Mouse (Mus musculus) thymus, postnatal 10 days (tissue): ENCODE measurements around the gene Utf1.

Experiments used
- DNase-seq, 2 experiments: peaks; one replicate each; pipeline ENCODE4 v3.0.0; 2021; ENCODE audit warnings: low spot score in 2 of 2

Gene Utf1

DNA sequence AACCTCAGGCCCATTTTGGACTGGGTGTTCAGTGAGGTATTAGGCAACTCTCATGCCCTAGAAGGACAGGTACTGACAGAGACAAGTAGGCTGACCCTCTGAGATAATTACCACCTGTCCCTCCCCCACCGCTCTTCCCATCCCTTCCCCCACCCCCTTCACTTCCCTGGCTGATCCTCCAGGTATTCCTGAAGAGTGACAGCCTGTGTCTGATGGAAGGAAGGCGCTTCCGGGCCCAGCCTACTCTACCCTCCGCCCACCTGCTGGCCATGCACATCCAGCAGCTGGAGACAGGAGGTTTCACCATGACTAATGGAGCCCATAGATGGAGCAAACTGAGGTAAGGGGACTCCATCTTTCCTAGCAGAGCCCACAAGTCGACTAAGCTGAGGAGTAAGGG lies 5.8 kb upstream of the Utf1 start:
- DNase-seq: no peak

DNA sequence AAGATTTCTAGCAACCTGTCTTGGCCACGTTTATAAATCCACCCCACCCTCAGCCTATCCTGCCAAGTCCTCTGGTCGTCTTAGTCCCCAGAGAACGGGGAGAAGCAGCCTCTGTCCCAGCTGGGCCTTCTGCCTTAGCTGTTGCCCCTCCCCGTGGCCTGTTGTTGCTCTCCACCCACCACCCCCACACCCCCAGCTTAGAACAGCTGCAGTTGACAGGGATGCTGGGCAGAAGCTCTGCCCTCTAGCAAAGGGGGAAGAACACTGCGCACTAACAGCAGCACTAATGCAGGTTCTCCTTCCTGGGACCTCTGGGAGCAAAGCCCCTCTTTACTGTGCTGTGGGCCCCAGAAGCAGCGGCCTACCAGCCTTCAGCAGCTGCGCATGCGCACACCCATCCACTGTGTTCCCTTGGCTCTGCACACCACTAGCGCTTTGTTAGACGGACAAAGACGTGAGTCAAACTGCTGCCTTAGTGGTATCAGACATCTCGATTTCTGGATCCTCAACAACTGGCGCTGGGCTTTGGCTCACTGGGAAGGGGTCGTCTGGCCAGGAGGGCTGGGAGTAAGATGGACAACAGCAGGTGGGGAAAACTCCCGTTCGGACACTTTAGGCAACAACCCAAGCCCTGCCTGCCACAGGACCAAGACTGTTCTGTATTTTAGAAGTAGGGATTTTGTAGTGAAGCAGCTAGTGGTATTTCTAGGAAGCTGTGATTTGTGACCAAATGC lies 2.9 kb upstream of the Utf1 start:
- DNase-seq: no peak

DNA sequence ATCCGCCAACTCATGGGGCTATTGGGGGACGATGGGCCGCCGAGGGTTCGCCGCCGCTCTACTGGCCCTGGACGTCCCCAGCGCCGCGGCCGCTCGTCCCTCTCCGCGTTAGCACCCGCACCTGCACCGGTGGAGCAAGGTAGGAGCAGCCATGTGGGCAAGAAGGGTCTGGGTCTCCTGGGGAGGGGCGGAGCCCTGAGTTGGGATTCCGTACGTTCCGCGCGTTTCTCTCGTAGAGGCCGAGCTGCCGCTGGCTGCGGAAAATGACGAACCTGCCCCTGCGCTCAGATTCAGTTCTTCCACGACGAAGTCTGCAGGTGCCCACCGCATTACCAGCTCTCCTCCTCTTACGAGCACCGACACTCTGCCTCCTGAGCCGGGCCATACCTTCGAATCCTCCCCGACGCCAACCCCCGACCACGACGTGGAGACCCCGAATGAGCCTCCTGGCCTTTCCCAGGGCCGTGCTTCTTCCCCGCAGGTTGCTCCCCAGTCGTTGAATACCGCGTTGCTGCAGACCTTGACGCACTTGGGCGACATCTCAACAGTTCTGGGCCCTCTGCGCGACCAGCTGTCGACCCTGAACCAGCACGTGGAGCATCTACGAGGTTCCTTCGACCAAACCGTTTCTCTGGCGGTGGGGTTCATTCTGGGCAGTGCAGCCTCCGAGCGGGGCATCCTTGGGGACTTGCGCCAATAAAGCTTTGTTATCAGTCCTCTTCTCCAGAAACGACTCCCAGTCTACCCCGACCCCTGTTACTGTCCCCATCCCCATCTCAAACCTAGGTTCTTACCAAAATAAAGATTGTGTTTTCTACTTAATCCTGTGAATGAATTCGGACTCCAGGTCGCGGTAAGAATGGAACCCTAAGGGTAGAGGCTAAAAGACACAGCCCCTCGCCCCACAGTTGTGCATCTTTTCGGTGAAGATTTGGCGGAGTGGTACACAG lies 977 bp downstream of the Utf1 start:
- no peak for DNase-seq

DNA sequence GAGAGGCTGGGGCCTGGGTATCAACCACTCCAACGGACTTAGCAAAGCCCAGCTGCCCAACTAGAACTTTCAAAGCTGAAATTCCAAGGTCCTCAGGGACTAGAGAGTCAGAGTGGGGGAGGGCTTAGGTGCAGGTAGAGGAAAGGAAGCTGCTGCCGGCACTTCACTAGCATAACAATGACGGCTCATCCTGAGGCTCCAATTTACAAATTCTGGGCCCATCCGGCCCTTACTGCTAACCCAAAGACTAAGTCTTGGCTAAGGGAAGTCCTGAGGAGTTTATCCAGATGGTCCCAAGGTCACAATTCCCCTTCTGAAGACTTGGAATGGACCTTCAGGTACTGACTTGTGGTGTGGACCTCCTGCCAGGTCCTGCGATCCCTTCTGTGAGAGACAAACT lies 1.9 kb downstream of the Utf1 start:
- no peak for DNase-seq

DNA sequence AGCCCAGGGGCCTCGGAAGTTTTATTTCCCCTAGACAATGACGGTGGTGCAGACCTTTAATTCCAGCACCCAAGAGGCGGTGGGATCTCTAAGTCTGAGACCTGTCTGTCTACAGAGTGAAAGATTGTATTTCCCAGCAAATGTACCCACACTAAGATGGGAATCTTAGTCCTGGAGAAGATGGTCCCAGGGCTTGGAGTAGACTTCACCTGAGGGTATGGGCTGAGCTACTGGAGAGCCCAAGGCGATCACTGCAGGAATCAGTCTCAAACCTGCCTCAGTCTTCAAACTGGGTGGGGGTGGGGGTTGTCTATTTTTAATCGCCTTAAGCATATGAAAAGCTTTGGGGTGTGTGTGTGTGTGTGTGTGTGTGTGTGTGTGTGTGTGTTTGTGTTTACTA lies 2.4 kb downstream of the Utf1 start:
- no peak for DNase-seq

DNA sequence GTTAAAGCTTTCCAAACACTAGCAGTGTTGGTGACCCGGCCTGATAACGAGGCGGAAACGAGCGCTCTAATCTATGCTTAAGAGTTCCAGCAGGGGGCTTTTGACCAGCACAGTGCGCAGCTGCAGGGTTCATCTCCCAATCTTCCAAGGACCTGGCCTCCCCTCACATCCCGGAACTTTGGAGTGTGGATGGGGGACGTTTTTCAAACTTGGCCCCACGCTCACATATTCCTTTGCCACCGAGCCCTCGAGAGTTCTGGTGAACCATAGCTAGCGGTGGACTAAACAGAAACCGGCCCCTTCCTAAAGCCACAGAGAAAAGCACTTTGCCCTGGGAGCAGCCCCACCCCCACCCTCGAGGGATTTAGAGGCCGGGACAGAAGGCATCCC lies 6.3 kb downstream of the Utf1 start:
- DNase-seq: peak in 1 of 2 experiments; percentile 26

DNA sequence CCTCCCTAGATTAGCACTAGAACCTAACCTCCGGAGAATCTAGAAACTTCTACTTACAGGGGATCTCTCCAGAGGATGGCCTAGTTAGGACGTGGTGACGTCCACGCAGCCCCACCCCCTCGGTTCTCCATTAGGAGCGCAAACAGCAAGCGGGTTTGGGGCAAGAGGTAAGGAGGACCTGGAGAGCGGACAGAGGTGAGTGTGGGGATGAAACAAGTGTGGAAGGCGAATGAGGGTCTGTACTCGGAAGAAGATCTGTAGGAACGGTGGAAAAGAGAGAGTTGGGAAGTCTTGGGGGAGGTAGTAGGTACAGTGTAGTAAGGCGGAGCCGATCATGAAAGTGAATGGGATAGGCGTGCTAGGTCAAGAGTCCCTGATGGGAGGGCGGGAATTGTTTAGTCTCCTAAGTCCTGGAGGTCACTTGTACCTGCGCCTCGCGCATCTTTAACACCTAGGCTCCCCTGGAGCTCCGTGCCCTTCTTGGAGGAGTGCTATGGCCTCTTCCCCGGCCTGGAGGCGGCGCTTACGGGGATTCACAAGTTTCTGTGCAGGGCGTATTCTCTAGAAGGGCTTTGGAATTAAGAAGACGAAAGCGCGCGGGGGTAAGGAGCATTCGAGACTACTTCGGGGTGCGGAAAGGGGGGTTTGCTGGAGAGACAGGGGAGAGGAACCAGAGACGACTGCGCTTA lies 6.8 kb downstream of the Utf1 start:
- DNase-seq: no peak

DNA sequence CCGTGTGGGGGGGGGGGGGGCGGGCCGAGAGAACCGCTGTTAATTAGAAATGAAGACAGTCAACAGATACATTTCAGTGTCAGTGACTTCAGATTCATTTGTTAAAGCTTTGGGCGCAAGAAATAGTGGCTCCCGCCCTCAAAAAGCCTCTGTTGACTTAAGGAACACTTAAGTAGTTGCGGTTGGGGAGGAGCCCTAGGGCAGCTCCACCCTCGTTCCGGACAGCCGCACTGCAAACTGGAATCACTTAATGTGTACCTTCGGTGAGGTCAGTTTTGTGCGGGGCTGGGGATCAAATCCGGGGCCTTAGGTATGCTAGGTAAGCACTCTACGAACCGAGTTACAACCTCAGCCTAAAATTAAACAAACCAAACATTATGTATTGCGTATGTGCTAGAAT lies 7.5 kb downstream of the Utf1 start:
- DNase-seq: no peak

DNA sequence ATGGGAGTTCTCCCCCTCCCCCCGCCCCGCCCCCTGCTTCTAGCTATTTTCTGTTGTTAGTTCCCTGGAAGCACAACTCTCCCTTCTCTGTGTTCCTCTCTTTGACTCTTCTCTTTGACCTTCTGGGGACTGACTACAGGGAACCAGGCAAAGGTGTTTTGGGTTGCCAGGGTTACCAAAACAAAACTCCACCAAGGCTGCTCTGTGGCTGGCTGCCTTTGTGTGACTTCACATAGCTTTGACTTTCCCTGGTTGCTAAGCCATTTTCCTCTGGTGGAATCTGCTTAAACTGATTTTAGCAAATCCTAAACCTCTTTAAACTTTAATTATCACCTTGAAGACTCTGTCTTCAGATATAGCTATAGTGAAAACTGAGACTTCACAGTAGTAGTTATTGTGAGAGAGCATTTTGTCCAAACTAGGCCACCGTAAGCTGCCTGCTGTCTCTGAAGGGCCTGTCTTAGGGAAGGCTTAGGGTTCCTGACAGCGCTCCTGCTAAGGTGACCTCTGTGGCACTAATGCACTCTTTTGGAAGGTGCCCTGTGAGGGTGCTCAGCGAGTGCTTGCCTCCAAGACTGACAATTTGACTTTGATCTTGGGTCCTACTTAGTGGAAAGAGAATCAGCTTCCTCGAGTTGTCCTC lies 8.5 kb downstream of the Utf1 start:
- DNase-seq: no peak

DNA sequence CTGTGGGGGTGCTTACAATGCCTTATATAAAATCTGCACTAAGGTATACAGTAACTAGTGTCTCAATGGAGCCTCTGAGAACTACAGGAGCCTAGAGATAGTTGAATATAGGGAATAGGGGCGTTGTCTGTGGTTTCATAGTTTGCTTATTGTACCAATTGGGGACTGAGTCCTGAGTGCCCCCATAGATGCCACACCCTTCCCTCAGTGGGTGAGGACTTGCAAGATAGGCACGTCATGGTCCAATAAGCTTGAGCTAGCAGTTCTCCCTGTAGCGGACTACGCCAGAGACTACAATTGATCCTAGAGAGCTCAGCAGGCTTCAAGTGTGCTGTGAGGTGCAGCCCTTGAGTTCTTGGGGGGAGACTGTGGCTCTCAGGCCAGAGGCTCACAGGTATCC lies 11.9 kb downstream of the Utf1 start:
- DNase-seq: no peak

DNA sequence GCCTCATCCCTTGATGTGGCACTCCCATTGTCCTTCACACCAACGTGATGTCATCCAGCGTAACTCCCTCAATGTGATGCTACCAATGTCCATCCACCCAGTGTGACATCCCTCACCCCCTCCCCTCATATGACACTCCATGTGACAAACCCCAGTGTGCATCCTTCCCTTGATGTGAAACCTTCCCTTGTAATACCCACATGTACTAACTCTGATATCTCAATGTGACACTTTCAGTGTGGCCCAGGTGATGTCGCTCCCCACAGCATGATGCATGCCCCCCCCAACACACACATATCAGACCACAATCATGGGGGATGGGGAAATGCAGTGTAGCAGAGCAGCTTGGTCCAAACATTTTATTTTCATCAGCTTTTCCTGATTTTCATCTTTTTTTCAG lies 13.1 kb downstream of the Utf1 start:
- DNase-seq: no peak

DNA sequence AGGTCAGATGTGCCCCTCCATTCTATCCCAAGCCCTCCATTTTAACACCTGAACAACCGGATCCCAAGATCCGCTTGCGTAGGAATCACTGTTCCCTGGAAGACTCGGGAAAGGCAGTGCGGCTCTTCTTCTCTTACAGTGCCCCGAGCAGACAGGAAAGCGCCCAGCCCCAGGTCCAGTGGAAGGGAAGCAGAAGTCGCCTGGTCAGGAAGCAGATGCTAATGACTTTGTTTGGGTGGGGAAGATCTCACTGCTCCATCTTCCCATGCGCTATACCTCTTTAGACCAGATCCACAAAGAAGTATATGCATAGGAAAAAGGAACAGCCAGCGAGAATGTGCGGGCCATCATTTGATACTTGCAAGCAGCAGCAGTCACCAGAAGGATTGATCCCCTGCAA lies 13.8 kb downstream of the Utf1 start:
- DNase-seq: no peak

DNA sequence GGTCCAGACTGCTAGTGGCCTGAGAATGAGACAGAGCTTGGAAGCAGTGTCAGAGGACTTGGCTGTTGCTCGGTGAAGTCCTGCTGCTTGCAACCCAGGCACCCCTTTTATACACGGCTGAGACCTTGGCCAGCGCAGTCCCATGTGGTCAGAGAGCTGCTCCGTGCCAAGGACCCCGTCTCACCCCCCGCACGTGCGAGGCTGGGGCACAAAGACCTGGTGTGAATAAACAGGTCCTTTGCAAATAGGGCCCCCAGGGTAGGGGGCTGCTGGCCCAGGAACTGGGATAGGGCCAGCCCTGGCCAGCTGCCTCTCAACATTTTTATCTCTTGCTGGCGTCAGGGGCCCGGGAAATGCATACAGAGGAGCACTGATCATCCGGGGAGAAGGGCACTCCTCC lies 14.4 kb downstream of the Utf1 start:
- no peak for DNase-seq

DNA sequence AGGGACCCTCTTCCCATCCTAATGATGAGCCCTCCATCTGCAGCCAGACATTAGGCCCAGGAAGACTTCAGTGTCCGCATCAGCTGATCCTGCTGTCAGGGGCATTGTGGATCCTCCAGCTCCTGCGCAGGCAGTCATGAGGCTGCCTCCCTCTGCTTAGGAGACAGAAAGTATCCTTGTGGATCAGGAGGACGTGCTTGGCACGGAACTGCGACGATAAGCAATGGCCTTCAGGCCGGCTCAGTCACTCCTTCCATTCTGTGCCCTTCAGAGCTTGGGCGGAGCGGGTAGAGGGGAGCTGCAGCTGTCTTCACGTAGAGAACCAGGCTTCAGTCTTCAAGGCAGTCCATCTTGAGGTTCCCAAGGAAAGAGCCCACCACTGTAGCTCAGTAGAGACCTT lies 17.6 kb downstream of the Utf1 start:
- DNase-seq: no peak

DNA sequence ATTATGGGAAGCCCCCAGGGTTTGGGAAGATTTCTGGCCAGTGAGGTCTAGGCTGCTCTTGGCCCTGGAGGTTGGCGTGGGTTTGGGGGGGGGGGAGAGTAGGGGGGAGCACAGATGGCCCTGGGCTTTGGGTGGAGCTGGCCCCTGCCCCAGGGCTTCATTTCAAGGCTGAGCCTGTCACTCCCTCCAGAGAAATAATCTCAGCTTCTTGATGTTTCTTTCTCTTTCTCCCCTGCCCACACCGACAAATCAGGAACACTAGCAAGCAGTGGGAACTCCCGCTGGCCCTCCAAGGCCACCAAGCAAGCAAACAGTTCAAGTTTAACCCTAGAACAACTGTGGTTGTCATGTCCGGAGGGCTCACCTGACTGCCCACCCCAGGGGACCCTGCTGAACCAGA lies 20.2 kb downstream of the Utf1 start:
- DNase-seq: no peak

DNA sequence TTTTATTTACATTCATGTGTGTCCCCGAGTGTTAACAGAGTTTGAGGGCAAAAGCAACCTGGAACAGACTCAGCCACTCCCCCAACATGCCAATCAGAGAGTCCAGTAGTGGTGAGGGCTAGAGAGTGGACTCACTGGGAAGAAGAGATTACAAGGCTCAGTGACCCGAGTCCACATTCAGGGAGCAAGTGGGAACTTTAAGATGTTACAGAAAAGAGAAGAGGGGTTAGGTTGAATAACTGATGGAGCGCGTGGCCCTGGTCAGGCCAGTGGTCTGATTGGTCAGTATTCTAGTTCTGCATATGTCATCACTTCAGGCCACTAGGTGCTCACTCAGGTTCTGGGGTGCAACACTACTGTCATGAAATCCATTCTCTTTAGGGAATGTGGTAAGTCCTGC lies 23.6 kb downstream of the Utf1 start:
- DNase-seq: no peak

DNA sequence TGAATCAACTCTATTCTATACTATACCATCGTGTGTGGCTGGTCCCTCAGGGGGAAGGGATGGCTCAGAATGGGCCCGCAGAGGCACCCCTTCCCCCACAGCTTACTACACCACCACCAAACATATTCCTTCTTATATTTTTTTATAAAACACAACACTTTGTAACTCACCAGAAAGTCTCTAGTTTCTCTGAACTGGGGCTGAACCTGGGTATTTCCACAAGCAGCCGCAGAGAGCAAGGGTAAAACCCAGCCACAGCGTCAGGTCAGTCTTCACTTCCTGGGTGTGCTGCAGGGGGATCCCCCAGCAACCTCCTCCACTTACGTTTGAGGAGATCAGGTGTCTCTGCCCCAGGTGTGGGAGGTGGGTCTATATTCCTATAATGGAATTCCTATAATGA lies 24.8 kb downstream of the Utf1 start:
- DNase-seq: no peak

DNA sequence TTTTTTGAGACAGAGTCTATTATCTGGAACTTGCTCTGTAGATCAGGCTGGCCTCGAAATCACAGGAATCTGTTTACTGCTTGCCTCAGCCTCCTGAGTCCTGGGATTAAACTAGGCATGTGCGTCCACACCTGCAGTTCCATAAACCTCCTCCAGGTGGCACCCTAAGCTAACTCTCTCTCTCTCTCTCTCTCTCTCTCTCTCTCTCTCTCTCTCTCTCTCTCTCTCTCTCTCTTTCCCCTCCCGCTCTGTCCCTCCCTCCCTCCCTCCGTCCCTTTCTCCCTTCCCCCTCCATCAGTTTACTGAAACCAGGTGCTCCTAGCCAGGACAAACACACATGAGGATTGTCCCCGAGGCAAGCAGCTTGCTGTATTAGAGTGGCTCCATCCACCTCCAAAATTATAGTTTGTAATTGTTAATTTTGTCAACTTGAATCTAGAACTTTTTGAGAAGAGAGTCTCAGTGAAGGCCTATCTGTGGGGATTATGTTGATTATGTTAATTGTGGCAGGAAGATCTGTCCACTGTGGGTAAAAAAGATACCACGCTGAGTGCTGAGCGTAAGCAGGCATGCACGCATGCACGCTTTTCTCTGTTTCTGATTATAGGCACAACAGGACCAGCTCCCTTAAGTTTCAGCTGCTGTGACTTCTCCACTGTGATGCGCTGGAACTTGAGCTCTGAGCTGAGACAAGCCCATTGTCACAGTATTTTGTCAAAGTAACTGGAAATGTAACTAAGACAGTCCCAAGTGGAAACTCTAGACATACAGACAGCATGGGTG lies 25.9 kb downstream of the Utf1 start:
- DNase-seq: peak; percentile 55 to 79

DNA sequence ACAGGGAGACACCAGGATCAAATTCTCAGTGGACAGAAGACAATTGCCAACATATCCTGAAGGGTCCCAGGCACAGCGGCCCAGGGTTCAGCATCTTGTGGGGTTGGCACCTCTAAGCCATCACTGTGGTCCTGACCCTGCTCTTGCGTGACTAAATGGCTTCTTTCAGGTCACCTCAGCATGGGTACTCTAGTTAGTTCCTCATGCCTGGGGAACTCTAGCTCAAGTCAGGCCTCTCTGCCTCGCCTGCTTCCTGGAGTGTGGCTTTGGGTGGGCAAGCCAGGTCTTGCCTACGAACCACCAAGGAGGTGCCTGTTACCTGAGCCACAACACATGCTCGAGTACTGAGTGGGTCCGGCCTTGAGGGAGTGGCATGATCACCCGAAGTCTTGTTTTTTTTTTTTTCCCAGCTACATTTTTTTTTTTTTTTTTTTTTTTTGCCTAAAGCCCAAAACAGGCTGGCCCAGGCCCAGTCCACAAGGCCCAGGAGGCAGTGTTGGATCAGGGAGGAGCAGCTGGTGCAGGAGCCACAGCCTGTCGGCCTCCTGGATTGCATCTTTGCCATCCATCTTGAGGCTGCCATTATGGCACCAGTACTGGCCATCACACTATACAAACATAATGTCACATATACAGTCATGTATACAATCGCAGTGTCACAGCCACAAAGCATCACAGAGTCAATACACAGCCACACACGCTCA lies 26.8 kb downstream of the Utf1 start:
- no peak for DNase-seq

DNA sequence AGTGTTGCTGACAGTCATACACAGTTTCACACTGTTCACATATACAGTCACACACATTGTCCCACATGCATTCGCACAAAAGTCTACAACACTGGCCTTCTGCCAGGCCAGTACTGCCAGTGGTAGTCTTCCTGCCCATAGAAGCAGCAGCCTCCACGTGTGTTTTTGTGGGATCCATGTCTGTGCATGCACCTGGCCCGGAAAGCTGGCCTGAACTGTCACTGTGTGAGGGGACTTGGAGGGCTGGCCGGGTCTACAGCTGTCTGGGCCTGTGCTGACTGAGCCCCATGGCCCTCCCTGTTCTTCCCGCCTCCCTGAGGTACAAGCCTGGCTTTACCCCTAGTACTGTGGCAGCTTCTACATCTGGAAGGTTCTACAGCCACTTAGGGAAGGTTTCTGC lies 27.4 kb downstream of the Utf1 start:
- DNase-seq: no peak

DNA sequence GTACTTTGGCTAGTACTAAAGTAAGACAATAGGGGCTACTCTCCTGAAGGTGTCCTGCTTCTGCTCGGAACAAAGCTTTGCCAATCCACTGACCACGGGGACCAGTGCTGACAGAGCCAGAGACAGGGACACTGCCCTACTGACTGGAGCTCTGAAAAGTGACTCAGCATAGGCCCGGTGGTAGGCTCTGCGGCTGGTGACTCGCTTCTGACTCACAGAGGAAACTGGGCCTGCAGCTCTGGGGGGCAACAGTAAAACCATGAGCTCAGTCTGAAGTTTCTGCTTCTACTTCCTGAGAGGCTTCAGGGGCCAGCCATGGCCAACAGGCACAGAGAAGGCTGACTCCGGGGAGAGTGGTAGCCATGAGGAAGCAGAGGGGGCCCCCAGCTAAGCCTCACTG lies 27.8 kb downstream of the Utf1 start:
- no peak for DNase-seq
